Mouse (Mus musculus) WW6 (cell line): Measurements from ENCODE around the gene Adap2.
"Not testable (repeated sequence)": the region's sequence is repeated elsewhere in the genome, so short reads cannot be mapped to it uniquely, and the experiment has no call there.

Source experiments
- DNase-seq: peaks from one replicate; pipeline ENCODE4 v3.0.0-alpha.2; 2013; ENCODE audit warnings: low read depth, low spot score

Adap2 gene

DNA sequence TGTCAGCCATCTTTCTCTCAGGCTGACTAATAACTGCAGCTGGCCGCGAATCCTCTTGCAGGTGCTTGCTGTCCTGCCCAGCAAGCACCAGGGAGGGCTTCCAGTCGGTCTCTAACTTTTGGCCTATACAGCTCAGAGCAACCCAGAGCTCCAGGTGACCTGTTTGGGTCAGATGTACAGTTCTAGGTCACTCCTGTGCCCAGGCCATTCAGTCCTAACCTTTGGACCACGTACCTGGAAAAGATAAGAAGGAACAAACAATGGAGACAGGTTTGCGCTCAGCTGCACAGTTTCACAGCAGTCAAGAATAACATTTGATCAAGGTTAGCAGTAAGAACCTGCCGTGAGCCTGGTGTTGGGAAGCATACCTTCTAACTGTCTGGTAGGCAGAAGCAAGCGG, 5.1 kb downstream of the Adap2 start:
- DNase-seq: no peak

DNA sequence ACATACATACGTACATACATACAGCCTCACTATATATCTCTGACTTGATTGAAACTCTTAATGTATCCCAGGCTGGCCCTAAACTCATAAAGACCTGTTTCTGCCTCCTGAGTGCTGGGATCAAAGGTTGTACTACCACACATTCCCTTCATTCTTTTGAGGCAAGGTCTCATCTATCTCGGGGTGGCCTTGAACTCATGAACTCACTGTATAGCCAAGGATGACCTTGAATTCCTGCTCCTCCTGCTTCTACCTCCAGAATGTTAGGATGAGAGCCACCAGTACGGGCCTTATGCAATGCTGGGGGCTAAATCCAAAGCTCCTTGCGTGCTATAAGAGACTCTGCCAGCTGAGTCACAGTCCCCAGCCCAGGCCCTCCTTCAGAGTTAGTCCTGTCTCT, 7.1 kb downstream of the Adap2 start:
- no peak for DNase-seq

DNA sequence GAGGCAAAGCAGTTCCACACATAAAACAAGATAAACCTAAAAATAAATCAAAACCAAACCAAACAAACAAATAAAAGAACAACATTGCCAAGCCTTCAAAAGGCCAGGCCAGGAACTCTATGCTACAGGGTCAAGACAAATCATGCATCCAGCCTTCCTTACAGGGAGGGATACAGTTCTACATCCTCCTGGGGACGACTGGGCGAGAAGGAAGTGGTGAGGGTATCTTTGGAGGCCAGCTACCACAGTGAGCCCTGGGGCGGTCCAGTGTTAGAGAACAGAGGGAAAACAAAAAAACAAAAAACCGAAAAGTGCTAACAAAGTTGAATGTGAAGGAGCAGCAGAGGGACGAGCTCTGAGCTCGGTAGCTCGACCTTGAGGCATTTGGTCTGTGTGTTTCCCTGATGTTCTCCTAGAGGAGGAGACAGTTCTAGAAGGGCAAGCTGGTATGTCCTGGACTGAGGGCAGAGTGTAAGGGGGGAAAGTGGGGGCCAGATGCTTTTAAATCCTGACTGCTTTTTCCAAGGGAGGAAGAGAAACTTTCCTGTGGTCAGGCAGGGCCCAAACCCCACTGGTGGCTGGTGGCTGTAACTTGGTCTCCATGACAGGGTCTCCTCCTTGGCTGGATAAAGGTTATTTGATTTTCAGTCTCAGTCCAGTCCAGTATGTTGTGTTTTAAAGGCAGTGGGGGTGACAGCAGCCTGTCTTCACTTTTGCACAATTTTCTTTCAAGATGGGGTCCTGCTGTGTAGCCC, 9.6 kb downstream of the Adap2 start:
- no peak for DNase-seq

DNA sequence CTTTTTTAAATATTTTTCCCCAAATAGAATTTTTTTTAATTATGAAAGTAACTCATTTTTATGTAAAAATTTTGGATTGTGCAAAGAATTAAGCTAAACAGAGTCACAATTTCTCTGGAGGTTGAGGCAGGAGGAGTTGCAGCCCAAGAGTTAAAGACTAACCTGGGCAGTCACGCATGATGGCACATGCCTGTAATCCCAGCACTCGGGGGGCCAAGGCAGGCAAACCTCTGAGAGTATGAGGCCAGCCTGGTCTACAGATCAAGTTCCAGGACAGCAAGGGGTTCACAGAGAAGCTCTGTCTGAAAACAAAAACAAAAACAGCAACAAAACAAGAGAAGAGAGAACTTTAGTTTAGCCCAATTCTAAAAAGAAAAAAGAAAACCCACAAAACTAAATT, 10.3 kb downstream of the Adap2 start:
- no peak for DNase-seq

DNA sequence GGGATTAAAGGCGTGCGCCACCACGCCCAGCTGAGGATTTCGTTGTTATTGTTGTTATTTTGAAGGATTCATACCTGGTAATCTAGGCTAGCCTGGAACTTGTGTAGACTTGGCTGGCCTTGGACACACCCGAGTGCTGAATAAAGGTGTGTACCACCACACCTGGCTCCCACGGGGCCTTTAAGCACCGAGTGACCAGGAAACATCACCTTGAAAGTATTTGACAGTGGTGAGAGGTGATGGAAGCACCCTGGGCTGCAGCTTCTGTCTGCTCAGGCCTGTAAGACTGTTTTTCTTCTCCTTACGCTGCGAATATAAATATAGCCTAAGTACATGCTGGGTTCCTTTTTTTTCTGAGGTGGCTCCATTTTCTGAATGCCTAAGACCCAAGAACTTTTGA, 14.2 kb downstream of the Adap2 start:
- DNase-seq: no peak

DNA sequence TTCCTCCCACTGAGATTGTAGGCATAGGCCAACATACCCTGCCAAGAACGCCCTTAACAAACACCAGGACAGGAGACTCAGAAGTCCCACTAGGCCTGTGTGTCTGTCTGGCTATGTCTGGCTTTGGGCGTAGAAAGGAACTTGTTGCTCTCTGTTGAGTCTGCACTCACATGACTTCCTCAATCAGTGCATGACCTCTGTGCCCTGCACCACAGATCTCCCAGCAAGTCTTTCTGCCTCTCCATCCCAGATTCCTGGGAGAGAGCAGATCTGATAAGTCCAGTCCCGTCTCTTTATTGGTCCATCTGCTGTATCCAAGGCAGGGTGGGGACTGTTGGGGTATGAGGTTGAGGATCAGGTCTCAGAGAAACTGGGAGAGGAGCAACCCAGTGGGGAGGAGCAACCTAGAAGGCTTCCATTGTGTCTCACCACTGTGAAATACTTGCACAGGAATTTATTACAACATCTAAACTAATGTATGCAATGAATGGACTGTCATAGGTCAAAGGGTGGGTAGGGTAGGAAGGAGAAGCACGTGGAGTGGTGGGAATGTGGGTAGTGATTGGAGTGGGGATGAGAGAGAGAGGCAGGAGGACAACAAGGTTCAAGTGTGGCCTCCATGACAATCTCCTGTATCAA, 14.8 kb downstream of the Adap2 start:
- DNase-seq: no peak

DNA sequence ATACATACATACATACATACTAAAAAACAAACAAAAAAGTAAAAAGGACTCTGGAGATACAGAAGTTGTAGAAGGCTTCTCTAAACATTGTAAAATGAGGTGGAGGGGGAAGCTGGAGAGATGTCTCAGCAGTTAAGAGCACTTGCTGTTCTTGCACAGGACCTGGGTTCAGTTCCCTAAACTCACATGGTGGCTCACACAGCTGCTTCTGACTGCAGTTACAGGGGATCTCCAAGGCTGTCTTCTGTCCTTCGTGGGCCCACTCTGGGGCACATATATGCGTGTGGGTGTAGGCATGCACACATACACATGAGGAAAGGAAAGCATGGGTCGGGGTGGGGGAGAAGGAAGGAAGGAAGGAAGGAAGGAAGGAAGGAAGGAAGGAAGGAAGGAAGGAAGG, 15.7 kb downstream of the Adap2 start:
- DNase-seq: no peak

DNA sequence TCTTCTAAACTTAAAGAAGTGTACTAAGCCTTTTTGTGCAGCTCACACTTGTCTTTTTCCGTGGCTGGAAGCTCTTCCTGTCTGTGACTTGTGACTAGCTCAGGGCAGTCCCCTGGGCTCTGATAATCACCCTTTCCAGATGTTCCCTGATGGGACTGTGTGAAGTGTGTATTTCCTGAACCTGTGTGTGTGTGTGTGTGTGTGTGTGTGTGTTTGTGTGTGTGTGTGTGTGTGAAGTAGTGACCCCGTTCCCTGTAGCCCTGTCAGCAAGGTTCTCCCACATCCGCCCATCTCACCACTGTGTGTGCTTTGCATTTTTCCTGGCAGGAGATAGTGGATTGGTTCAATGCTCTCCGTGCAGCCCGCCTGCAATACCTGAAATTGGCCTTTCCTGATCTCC, 16.4 kb downstream of the Adap2 start:
- no peak for DNase-seq

DNA sequence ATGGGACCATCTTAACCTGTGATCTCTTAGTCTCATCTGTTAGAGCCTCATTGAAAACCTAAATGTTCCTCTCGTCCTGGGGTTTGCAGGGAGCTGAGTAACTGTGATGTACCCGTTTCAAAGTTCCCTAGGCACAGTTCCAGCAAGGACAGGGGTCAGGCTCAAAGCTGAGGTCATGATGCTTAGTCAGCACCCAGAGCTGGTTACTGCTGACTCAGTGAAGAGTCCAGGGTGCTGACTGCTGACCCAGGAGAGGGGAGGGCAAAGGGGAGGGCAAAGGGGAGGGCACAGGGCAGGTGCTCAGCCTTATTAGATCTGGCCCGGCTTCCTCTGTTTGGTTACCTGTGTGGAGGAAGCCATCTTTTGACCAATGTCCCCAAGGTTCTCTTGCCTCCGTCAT, 18.0 kb downstream of the Adap2 start:
- DNase-seq: no peak

DNA sequence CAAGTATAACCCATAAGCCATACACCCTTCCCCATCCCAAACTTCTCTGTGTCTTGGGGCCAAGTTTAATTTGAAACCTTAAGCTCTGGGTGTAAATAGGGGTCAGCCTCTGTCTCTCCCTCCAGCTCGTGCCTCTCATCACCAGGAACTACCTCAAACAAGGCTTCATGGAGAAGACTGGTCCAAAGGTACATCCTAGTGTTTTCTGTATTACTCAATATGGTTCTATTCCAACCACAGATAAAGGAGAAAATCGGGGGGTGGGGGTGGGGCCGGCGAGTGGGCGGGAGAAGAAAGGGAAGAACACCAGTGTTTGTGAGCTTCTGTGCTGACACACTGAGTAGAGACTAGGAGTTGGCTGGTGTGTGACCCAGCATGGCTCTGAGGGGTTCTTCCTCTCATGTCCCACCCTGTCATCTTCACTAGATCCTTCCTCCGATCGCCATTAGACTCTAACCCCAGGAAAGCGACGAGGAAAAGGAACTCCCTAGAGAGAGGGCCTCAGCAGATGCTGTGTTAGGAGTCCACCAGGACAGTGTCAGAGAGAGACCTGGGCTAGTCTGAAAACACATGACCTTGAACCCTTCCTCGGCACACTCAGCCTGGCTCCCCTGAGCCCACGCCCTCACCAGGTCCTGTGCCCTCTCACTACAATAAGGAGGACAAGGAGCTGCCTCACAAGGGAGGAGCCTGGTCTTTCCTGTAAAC, 20.2 kb downstream of the Adap2 start:
- DNase-seq: no peak

DNA sequence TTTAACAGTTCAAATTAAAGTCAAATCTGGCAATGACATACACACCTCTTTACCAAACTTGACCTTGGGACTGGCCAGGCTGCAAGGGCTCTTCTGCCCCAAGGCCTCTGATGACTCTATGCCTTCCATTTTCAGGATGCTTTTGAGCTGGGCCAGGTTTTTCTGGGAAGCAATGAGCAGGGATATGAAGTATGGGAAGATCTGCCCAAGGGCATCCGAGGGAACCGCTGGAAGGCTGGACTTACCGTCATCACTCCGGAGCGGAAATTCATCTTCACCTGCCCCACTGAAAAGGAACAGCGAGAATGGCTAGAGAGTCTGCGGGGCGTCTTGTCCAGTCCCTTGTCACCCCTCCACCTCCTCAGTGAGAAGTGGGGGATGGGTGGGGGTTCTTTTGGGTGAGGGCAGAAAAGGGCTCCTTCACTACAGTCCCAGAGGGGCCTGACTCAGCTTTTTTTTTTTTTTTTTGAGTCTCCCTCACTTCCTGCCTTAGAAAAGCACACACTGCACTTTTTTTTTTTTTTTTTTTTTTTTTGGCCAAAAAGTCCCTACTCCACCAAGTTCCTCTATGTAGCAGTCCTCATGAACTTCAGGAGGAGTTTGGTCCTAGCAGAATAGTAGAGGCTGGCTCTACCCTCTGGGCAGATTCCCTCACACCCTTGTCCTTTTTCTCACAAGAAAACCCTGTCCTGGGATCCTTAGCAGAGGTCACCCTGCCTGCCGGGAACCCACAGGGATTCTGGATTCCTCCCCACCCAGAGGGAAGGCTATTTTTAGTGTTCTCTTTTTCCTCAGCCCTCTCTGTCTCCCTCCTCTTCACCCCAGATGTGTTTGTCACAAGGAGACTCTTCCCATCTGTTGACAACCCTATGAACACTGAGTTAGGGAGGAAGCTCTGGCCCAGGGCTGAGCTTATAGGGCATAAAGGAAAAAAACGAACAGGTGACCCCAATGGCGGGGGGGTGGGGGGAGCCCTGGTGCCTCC, 23.3 kb downstream of the Adap2 start:
- no peak for DNase-seq

DNA sequence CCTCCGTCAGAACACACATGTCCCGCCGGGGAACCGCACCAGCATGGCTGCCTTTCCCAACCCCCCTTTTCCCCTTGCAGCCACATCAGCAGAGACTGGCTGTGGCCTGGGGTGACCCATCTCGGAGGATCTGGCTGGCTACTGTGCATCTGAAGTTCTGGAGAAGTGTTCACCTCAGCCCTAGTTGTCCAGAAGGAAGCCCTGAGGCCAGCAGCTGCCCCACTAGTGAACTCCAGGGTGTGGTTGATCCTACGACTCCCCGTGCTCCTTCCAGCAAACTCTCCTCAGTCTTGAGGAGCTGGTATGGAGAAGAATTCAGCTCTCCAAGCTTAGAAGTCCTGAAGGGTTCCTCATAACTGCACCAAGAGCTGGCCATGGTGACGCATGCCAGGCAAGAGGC, 24.4 kb downstream of the Adap2 start:
- DNase-seq: no peak

DNA sequence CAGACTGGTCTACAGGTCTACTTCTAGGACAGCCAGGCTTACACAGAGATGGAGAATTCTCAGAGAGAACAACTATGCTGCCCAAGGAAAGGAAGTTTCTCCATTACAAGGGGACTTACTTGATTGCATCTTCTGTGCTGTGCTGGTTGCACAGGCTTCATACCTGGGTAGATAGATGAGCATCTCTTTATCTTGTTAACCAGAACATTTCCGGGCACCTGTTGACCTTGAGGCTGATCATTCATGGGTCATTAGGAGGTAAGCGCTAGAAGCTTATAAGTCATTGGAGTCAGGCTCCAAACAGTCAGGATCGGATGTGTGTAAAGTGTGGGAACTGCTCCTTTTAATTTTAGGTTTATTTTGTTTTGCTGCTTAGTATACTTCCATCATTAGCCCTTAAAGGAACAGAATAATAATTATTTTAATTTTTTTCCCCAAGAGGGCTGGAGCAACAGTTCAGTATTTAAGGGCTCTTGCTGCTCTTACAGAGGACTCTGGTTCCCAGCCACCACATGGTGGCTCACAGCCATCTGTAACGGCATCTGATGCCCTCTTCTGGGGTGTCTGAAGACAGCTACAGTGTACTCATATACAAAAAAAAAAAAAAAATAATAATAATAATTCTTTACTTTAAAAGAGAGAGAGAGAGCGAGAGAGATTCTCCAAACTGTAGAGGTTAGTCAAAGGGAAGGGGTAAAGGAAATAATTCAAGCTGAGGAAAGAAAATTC, 27.3 kb downstream of the Adap2 start:
- DNase-seq: no peak

DNA sequence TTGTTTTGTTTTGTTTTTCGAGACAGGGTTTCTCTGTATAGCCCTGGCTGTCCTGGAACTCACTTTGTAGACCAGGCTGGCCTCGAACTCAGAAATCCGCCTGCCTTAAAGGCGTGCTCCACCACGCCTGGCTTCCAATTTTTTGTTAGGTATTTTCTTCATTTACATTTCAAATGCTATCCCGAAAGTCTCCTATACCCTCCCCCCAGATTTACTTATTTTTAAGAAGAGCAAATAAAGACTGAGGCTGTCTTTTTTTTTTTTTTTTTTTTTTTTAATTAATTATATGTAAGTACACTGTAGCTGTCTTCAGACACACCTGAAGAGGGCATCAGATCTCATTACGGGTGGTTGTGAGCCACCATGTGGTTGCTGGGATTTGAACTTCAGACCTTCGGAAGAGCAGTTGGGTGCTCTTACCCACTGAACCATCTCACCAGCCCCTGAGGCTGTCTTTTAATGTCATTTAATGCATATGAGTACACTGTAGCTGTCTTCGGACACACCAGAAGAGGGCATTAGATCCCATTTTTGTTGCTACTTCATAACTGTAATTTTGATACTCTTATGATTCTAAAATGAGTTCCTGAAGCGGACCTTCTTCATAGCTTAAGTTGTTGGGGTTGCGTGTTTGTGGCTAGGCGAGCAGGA, 29.3 kb downstream of the Adap2 start:
- not testable (repeated sequence) for DNase-seq

DNA sequence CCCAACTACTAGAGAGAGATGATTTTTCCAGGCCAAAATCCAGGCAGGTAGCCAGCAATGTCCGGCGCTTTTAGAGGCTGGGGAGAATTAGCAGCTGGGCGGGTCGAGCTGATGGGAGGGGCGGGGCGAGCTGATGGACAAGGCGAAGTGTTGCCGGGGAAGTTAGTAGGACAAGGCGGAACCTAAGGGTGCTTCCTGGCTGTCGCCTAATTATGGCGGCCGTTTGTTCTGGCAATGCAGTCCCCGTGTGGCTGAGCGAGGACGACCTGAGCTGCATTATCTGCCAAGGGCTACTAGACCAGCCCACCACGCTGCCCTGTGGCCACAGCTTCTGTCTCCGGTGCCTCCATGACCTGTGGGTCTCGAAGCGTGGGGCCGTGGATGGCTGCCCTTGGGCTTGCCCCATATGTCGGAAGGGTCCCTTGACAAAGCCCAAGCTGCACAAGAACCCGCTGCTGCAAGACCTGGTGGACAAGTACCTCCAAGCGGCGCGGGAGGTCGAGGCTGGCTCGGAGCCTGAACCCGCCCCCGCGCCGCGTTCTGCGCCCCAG, 29.9 kb downstream of the Adap2 start, which contains the start of gene Rnf135:
Rnf135 (plus strand) TSS at position 147 of the 551 bp plus-strand sequence.
- no peak for DNase-seq

DNA sequence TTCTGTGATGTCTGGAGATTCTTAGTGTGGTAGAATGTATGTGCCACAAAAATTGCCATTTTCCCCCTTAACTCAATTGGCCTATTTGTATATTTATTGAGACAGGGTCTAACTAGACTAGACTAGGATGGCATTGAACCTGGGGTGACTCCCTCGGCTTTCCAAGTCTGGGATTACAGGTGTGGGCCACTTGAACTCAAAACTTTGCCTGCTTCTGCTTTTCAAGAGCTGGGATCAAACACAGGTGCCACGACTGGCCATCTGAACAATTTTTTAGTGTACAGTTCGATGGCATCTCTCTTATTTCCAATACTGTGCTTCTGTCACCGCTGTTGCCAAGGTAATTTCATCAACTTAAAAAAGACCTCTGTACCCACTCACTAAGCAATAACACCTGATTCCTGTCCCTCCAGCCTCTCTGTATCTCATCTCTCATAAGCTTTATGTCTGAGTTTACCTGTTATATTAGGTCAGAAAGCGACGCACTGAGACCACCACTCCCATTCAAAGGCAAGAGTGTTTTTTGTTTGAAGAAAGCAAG, 30.7 kb downstream of the Adap2 start:
- no peak for DNase-seq

DNA sequence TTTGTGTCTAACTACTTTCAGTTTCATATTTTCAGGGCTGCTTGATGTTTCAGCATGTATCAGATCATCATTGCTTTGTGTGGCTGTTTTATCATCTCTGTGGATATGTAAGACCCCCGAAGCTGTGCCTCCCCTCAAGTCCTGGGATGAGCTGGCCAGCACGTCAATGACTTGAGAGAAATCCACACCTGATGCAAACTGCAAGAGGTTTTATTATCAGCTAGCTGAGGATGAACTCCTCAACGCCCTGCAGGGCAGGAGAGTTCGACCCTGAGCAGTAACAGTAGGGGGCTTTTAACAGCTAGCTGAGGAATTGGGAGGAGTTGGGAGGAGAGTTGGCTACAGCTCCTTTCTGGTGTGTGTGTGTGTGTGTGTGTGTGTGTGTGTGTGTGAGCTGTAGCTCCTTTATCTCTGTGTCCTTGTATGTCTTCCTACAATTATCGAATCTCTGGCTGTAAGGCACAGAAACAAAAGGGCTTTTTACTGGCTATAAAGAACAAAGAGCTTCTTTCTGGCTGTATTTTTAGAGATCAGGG, 31.6 kb downstream of the Adap2 start:
- DNase-seq: not testable (repeated sequence)

DNA sequence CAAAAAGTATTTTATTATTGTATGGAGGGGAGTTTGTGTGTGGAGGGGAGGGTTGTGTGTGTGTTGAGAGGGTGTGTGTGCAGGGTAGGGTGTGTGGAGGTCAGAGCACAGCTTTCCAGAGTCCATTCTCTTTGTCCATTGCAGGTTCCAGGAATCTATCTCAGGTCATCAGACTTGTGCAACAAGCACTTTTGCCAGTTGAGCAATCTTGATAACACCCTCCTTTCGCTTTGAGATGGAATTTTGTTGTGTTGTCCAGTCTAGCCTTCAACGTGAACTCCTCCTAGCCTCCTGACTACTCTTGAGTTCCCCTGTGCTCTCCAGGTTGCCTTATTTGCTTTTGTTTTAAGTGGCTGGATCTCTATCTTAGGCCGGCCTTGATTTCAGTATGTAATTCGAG, 36.4 kb downstream of the Adap2 start:
- no peak for DNase-seq

DNA sequence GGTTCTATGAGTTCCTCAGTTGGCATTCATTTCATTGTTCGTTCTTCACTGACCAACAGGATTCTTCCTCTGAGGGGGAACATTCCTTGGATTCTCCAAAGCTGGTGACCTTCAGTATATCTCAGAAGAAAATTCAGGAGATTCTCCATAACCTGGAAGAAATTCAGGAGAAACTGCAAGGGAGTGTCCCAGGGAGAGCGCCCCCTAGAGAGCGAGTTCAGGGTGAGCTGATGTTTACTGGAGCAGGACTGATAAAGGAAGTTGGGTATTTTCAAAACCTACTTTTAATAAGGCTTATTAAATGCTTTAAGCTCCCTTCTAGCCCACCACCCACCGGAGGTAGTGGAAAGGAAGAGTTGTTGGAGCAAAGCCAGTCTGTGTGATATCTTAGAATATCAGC, 39.9 kb downstream of the Adap2 start:
- no peak for DNase-seq

DNA sequence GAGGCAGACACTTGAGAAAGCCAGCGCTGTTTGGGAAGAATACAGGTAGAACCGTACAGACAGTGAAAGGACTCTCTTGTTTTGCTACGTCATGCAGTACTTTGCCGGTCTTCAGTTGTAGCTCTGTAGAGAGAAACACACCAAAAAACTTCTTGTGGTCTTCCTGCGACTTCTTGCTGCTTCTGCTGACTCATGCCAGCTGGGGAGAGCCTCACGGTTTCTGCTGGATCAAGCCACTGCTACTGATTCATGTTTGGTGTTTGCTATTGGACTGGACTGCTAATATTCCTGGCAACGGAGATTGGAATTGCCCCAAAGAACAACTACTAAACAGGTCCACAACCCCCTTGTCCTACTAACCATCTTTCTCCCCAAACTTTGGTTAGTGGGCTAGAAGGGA, 42.4 kb downstream of the Adap2 start:
- no peak for DNase-seq
